Mouse (Mus musculus) adrenal gland, adult 18-20 months (tissue): ENCODE measurements around the gene A230072I06Rik. TPM values are rescaled to one million over a fixed set of nuclear protein-coding genes. Genes with fewer than 3 reads are reported as not detected.

Source experiments
- DNase-seq, 2 experiments: peaks; one replicate each; pipeline ENCODE4 v3.0.0; 2021 to 2022; ENCODE audit warnings: low spot score in 2 of 2
- long read RNA-seq, 2 experiments: library from polyadenylated mRNA; stranded (forward); transcript quantifications; one replicate each; pipeline ENCODE4 v2.0.0; 2021
- total RNA-seq, 2 experiments: library from RNA; stranded (reverse); gene quantifications; 1 replicate in 1 of 2; 2 replicates in 1 of 2; pipeline ENCODE4 v1.2.3; 2021

The A230072I06Rik gene
- total RNA-seq: not detected
- long read RNA-seq, experiment 1: 0 reads
- long read RNA-seq, experiment 2: 0 reads

DNA sequence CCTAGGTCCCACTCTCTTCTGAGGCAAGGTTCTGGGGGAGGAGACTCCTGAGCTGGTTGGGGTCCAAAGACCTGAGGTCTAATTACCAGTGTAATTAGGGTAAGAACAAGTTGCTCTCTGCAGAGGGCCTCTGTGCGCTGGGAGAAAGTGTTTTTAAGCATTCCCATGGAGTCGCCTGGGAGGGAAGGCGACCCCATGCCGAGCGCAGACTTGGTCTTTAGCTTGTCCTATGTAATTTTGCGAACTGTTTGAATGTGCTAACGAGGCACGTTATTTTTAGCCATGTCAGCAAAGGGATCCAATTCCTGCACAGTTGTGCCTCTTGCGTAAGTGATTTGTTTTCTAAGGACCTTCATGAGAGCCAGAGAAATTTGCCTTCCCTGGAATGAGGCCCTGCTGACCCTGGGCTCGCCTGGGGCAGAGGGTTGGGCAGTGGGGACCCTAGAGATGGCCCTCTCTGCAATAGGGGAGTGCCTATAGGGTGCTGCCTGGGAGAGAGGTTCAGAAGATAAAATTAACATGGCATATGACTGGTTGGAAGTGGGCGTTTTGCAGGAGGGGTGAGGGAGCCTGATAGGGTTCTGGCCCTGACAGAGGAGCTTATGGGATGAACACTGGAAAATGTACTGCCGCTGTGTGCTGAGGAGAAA lies at the start of gene A230072I06Rik:
TSS of gene A230072I06Rik (plus strand) at position 157 of the 650 bp plus-strand sequence.
- no peak for DNase-seq

GRCm38 (mm10) chr8:12234039-12234438 lies 44.6 kb upstream of the A230072I06Rik start:
- DNase-seq: no peak

- no peak for DNase-seq
These were observed 39.8 kb upstream of the A230072I06Rik start for GRCm38 (mm10) chr8:12238775-12239174.

GRCm38 (mm10) chr8:12240143-12240542 lies 38.5 kb upstream of the A230072I06Rik start:
- no peak for DNase-seq

DNA sequence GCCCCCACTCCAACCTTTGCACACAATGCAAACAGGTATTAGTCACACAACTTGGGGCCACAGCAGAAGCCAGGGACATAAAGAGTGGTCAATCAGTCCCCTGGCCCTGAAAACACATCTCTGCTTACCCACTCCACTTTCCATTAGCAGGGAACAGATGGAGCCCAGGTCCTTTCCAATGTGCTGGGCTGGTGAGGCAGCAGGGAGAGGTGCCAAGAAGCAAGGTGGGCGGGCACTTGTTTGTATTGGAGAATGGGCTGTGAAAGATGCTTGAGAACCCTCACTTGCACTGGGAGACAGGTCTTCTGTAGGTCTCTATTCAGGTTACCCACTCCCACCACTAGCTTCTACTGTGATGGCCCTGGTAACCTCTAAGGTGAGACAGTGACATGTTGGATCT lies 34.9 kb upstream of the A230072I06Rik start:
- no peak for DNase-seq

DNA sequence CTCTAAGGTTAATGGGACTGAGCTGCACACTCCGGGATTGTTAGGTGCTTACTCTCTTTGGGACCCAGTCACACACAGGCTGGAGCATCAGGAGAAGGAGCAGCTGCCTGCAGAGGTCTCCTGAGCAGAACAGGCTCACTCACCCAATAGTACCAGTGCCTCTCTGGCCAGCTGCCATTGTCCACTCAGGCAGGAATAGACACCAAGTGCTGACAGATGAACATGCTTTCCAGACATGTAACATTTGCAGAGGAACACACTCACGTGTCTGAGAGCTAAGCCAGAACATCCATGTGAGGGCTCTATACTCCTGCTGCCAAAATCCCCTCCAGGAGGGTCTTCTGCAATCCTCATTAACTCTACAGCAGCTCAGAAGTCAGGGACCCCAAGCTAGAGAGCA lies 18.7 kb upstream of the A230072I06Rik start:
- no peak for DNase-seq

DNA sequence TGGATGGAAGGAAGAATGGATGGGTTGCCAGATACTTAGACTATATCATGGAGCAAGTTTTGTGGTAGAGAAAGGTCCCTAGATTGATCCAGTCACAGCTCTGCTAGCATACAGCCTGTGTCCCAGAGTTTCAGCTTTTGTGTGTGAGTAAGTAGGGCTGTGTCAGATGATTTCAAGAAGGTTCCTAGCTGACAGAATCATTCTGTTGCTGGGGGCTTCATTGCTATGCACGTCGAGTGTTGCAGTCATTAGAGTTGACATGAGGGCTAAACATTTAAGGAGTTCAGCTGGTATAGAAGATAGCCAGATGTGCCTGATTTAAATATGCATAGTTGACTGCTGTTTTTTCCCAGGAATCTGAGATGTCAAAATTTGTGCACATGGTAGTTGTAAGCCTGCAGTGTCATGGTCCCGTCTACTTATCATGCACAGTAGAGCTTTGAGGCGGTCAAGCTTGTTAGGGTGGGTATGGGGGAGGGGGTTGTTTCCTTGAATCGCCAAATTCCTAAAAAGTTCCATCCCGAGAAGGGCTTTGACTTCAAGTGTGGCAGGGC lies 18.1 kb upstream of the A230072I06Rik start:
- DNase-seq: no peak

DNA sequence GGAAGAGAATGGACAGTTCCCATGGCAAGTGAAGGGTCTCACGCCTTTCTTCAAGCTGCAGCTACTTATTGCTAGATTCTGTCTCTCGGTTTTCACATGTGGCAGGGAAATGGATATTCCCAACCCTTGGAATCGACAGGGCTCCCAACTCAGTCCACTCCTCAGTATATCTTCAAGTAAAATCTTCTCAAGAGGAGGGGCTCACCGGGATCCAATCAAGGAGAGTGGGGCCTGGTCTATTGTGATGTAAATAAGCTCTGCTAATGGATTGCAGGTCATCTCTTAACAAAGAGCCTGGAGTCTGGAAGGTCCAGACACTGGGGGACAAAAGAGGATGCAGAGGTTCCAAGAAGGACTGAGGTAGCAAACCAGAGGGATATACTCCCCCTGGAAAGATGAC lies 17.1 kb upstream of the A230072I06Rik start:
- DNase-seq: no peak

GRCm38 (mm10) chr8:12264996-12265395 lies 13.6 kb upstream of the A230072I06Rik start:
- no peak for DNase-seq

GRCm38 (mm10) chr8:12267863-12268262 lies 10.8 kb upstream of the A230072I06Rik start:
- DNase-seq: no peak

DNA sequence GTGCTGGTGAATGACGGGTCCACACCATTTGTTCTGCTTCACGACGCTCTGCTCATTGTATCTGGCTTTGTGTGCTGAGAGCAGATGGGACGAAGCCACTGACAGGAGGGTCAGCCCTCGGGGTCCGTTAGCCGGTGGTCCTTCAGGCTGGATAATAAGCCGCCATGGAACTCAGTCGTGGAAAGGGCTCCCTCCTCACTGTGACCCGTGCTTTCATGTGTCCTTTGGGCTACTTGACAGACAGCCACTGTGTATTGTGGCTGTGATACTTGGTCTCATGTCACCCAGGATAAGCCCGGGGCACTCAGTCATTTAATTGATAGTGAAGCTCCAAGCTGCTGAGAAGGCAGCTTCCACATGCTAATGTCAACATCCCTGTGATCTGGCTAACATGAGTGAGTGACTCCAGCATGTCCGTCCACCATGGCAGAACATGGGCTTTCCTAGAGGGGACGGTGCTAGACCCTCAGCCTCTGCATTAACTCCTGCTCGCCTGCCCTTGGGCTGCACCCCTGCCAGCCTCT lies 10.3 kb upstream of the A230072I06Rik start:
- no peak for DNase-seq

DNA sequence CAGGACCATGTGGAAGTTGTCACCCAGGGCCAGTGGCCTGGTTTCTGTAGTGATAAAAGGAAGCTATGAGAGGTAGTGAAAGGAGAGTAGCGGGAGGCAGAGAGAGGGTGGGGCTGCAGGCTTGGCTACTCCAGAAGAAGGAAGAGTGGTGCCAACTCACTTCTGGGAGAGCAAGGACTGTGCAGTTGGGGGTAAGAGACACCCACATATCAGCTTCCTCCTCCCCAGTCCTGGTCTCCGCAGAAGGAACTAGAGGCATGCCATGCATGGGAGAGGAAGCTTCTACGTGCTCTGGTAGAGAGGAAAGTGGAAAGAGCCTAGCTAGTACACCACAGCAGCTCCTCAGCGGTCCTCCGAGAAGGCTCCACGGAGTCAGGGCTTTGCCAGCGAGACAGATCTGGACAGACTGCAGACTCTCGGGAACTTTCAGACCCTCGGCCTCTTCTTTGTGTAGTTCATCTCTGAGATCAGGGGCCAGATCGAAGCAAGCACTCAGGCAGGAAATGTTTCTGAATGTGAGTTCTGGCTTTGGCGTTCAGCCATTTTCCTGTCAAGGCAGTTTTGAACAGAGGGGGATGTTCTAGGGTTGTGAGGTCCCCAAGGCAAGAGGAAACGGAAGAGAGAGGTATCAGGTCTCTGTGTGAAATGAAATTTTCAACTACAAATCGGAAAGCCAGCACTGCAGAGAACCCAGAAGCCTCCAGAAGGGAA lies 1.0 kb downstream of the A230072I06Rik start:
- no peak for DNase-seq

DNA sequence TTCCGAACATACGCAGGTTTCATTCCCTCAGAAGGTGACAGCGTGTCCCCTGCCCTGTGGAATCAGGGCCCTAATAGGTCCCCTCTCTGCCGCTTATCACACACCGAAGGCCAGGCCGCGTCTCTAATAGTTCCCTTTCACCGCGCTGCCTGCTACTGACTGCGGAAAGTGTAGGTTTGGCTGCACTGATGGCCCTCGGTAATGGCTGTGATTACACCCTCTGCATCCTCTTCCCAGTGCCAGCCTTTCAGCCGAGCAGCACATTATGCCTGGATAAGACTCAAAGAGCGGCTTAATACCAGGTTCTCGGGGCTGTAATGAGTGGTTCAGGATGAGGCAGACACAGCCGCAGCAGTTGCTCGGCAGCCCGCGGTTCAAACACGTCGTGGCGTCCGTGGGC lies 3.5 kb downstream of the A230072I06Rik start:
- no peak for DNase-seq

- no peak for DNase-seq
These were observed 11.9 kb downstream of the A230072I06Rik start for GRCm38 (mm10) chr8:12290551-12290950.

DNA sequence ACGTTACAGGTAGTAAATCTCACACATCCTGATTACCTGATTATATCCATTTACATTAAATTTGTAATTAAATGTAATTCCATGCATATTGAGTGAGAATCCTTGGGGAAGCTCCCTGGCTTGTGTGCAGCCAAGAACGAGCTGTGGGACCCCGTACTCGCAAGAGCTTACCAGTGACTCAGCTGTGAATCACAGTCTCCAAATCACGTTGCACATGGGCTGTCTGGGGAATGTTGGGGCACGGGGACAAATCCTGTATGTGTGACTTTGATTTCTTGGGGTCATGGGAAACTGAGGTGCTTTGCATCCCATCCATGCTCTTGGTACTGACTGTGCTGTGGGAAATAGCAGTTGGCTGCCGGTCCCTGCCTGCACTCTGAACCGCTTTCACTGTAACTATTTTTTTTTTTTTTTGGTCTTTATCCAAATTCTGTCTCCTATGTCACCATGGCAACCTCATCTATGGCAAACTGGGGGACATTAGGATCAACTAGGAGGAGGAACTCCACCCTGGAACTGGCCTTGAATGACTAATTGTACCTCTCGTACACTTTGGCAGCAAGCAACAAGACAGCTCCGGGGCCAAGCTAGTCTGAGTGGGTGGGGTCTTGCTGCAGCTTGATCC lies 19.8 kb downstream of the A230072I06Rik start:
- no peak for DNase-seq

DNA sequence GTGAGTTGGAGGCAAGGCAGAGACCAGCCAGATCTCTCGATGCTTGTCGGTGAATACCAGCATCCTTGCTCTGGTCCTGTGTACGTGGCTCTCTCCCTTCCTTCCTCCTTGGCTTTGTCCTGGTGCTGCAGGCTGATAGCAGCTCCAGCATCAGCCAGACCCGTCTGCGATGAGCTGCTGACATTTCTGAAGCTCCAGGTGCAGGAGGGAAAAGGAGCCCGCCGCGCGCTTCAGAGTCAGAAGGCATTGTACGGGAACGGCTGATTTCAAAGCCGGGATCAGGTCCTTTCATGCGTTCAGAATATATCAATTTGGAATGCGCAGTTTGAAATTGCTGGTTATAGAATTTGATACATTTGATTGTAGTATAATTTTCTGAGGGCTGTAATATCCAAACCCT lies 23.4 kb downstream of the A230072I06Rik start:
- no peak for DNase-seq

- DNase-seq: no peak
These were observed 34.5 kb downstream of the A230072I06Rik start for GRCm38 (mm10) chr8:12312975-12313734.

- no peak for DNase-seq
These were observed 35.6 kb downstream of the A230072I06Rik start for GRCm38 (mm10) chr8:12314258-12314657.

DNA sequence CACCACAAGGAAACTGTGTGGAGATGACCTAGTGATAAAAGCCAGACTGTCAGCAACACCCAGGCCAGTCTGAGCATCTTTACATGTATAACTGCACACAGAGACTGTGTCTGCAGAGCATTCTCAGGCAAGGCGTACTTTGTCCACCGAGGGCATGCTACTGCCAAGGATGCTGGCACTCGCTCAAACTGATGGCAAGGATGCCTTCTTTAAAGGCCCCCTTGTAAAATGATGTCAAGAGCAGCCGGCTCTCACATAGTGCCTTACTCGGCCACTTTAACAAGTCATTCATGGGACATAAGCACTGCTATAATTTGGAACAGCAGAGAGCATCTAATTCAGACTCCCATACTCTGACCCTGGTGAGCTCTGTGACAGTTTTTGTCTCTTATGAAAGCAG lies 36.6 kb downstream of the A230072I06Rik start:
- no peak for DNase-seq

DNA sequence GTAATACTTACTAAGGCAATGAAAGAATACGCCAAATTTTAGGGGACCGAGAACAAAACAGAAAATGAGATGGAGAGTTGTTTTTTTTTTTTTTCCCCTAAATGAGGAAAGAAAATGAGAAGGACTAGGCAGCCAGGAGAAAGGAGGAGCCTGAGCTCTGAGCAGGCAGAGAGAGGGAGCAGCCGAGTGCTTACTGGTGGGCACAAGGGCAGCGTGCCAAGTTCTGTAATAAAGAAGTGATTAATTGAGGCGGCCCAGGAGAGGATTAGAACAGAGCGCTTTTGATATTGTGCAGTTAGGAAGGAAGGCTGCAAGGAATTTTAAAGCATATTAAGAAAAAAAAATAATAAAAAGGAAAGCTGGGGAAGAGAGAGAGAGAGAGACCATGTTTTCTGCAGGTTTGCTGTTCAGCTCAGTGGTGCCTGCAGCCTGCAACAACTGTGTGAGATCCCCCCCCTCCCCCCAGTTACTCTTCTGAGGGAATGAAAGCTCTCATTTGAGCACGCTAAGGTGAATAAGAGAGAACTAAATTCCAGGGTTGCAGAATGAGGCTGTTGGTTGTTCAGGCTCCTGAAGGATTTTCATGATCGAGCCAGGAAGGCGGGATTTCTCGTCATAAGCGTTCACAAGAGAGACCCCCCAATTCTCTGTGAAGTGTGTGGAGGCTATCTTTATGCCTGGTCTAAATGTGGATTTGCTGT lies 41.3 kb downstream of the A230072I06Rik start:
- DNase-seq: no peak
